Mouse (Mus musculus) heart, postnatal 0 days (tissue): Measurements from ENCODE around the gene Gpr62. TPM values are rescaled to one million over a fixed set of nuclear protein-coding genes. Genes with fewer than 3 reads are reported as not detected.

Experiments used
- ATAC-seq: fragments of 200-750 bp; cut with Nextera tagmentation; 2 replicates; pipeline ENCODE4 v1.8.0; 2017; ENCODE audit warnings: low read depth, moderate number of reproducible peaks, moderate library complexity; ENCODE audit not compliant: insufficient read depth
- DNase-seq: peaks from one replicate; pipeline ENCODE4 v3.0.0-alpha.2; 2016; ENCODE audit warnings: low spot score
- H3K27ac ChIP-seq: fragments of 300-500 bp; sonication (generic); 2 replicates; pipeline ENCODE4 v1.5.1; 2014; ENCODE audit warnings: low read depth, mild to moderate bottlenecking
- H3K27me3 ChIP-seq: fragments of 300-500 bp; sonication (generic); 2 replicates; pipeline ENCODE4 v1.6.1; 2014; ENCODE audit warnings: low read length, mixed read lengths; ENCODE audit not compliant: control insufficient read depth, insufficient read depth
- H3K36me3 ChIP-seq: fragments of 300-500 bp; sonication (generic); replicated peaks from 2 replicates; pipeline ENCODE4 v1.6.1; 2014; ENCODE audit warnings: low read length, mixed read lengths; ENCODE audit not compliant: control insufficient read depth, insufficient read depth
- H3K4me1 ChIP-seq: fragments of 300-500 bp; sonication (generic); 2 replicates; pipeline ENCODE4 v1.6.1; 2014; ENCODE audit warnings: antibody characterized with exemption; ENCODE audit not compliant: control insufficient read depth, insufficient read depth
- H3K4me2 ChIP-seq: fragments of 300-500 bp; sonication (generic); 2 replicates; pipeline ENCODE4 v1.6.1; 2014; ENCODE audit warnings: low read depth, mild to moderate bottlenecking, low read length, moderate library complexity
- H3K4me3 ChIP-seq: fragments of 300-500 bp; sonication (generic); 2 replicates; pipeline ENCODE4 v1.5.1; 2014; ENCODE audit warnings: low read depth, low read length
- H3K9ac ChIP-seq: fragments of 300-500 bp; sonication (generic); replicated peaks from 2 replicates; pipeline ENCODE4 v1.6.1; 2014; ENCODE audit warnings: low read depth, low read length, mixed read lengths
- H3K9me3 ChIP-seq: fragments of 300-500 bp; sonication (generic); replicated peaks from 2 replicates; pipeline ENCODE4 v1.6.1; 2016; ENCODE audit warnings: low read length; ENCODE audit not compliant: control insufficient read depth
- CTCF ChIP-seq: IDR thresholded peaks from 2 replicates; pipeline ENCODE4 v1.5.1; 2016; ENCODE audit warnings: antibody characterized with exemption, control low read depth, low read depth
- EP300 ChIP-seq: IDR thresholded peaks from 2 replicates; pipeline ENCODE4 v1.6.1; 2016; ENCODE audit warnings: antibody characterized with exemption, low read depth
- WGBS: fragments of 180-500 bp; shearing (Covaris S2); extraction: QIAGEN DNeasy Blood & Tissue Kit; methylation state at CpG from one replicate; pipeline ENCODE4 v1.1.7; 2014; 5-methylcytosine and 5-hydroxymethylcytosine counted together
- polyA plus RNA-seq: library from polyadenylated mRNA; unstranded; fragments of >200 nt; fragmentation: Nextera tagmentation; extraction: Ambion mirVana; gene quantifications from 2 replicates; pipeline ENCODE4 v1.2.1, GENCODE M21; 2015
- total RNA-seq: library from RNA; depleted of rRNA; stranded (reverse); fragments of >200 nt; gene quantifications from 2 replicates; pipeline ENCODE4 v1.2.3, GENCODE M21; 2014; ENCODE audit warnings: low replicate concordance

Gpr62 gene
- total and polyA plus RNA-seq, 2 experiments from 2014 or later, result 0.11 TPM; not detected in 1

GRCm38 (mm10) chr9:106429221-106430014 is 36.3 kb downstream of the Gpr62 start, which contains the start of gene Rpl29:
Gene Rpl29, plus strand, starts transcription at chr9:106429454.
- ATAC-seq (peak; percentile 92), DNase-seq (peak; percentile 97)
- no peaks in the 10 kb centered on the region for H3K27me3 ChIP-seq
- peak within 1 kb of the TSS; percentile 97 for H3K4me2 ChIP-seq
- H3K4me1 ChIP-seq, result peaks cover 6% of the 10 kb centered on the region; the same call in 1 of the 2 replicates
- H3K36me3 ChIP-seq, result peaks cover 36% of the 10 kb centered on the region
- peak within 1 kb of the TSS; percentile 95 for H3K9ac ChIP-seq
- TF ChIP-seq CTCF (no peak), EP300 (peak; percentile 85)
- no peaks in the 10 kb centered on the region for H3K9me3 ChIP-seq
- WGBS, result under 1% methylated on average over 55 of the region's 55 CpGs
- H3K27ac ChIP-seq, result peak within 1 kb of the TSS; percentile 95
- H3K4me3 ChIP-seq, result peak within 1 kb of the TSS; percentile 89

- Histone ChIP-seq H3K4me3 (peak overlapping the region; percentile 89), H3K4me2 (peak overlapping the region; percentile 97), H3K9ac (peak overlapping the region; percentile 70), H3K27me3 (no peaks in the 10 kb centered on the region), H3K9me3 (no peaks in the 10 kb centered on the region), H3K27ac (peak overlapping the region; percentile 95), H3K36me3 (peaks cover 30% of the 10 kb centered on the region), H3K4me1 (peaks cover 6% of the 10 kb centered on the region; the same call in 1 of the 2 replicates)
- TF ChIP-seq EP300 (no peak), CTCF (no peak)
- WGBS, result 8% methylated on average over 11 of the region's 11 CpGs
- ATAC-seq, result peak; percentile 54
- DNase-seq, result peak; percentile 44
Measured at GRCm38 (mm10) chr9:106428719-106429220, 37.0 kb downstream of the Gpr62 start.

GRCm38 (mm10) chr9:106421865-106422160 is 43.9 kb downstream of the Gpr62 start:
- Histone ChIP-seq H3K36me3 (no peaks in the 10 kb centered on the region), H3K9me3 (no peaks in the 10 kb centered on the region), H3K4me3 (no peak overlapping the region), H3K27ac (no peak overlapping the region), H3K4me2 (peak overlapping the region; percentile 39), H3K4me1 (peaks cover 13% of the 10 kb centered on the region), H3K9ac (no peak overlapping the region), H3K27me3 (peaks cover 12% of the 10 kb centered on the region; the same call in 1 of the 2 replicates)
- ATAC-seq, result peak; percentile 74
- DNase-seq, result peak; percentile 90
- TF ChIP-seq EP300 (no peak), CTCF (peak; percentile 97)
- 0% methylated on average over 3 of the region's 3 CpGs for WGBS

- no peaks in the 10 kb centered on the region for H3K9me3 ChIP-seq
- no peak overlapping the region for H3K4me3 ChIP-seq
- H3K27me3 ChIP-seq, result peaks cover 12% of the 10 kb centered on the region; the same call in 1 of the 2 replicates
- DNase-seq (no peak), ATAC-seq (peak; percentile 11)
- no peak overlapping the region for H3K27ac ChIP-seq
- H3K36me3 ChIP-seq, result no peaks in the 10 kb centered on the region
- peaks cover 13% of the 10 kb centered on the region for H3K4me1 ChIP-seq
- TF ChIP-seq EP300, result no peak
- no peak for TF ChIP-seq CTCF
- no peak overlapping the region for H3K9ac ChIP-seq
- WGBS, result 26% methylated on average over 18 of the region's 18 CpGs
- H3K4me2 ChIP-seq, result peak overlapping the region; percentile 39
Measured at GRCm38 (mm10) chr9:106421033-106421864, 44.5 kb downstream of the Gpr62 start.

GRCm38 (mm10) chr9:106420608-106421007 is 45.1 kb downstream of the Gpr62 start:
- Histone ChIP-seq H3K36me3 (no peaks in the 10 kb centered on the region), H3K9me3 (no peaks in the 10 kb centered on the region), H3K4me1 (peaks cover 13% of the 10 kb centered on the region), H3K27ac (no peak overlapping the region), H3K4me2 (no peak overlapping the region), H3K4me3 (no peak overlapping the region), H3K9ac (no peak overlapping the region), H3K27me3 (peaks cover 12% of the 10 kb centered on the region; the same call in 1 of the 2 replicates)
- TF ChIP-seq CTCF, result no peak
- no peak for TF ChIP-seq EP300
- 5% methylated on average over 2 of the region's 2 CpGs for WGBS
- ATAC-seq, result no peak
- no peak for DNase-seq
